Mouse (Mus musculus) embryonic facial prominence, embryonic 14.5 days (tissue): ENCODE data around the gene Lrriq3. TPM values are rescaled to one million over a fixed set of nuclear protein-coding genes. Genes with fewer than 3 reads are reported as not detected.

Source experiments
- ATAC-seq: fragments of 200-750 bp; cut with Nextera tagmentation; 2 replicates; pipeline ENCODE4 v1.8.0; 2017; ENCODE audit warnings: low read depth, moderate number of reproducible peaks, moderate TSS enrichment
- DNase-seq: peaks from one replicate; pipeline ENCODE4 v3.0.0-alpha.2; 2015; ENCODE audit warnings: low spot score
- H3K27ac ChIP-seq: fragments of 300-500 bp; sonication (generic); replicated peaks from 2 replicates; pipeline ENCODE4 v1.5.1; 2014; ENCODE audit warnings: low read depth, mild to moderate bottlenecking, low read length, moderate library complexity
- H3K27me3 ChIP-seq: fragments of 300-500 bp; sonication (generic); replicated peaks from 2 replicates; pipeline ENCODE4 v1.6.1; 2014; ENCODE audit warnings: low read length; ENCODE audit not compliant: control insufficient read depth, insufficient read depth
- H3K36me3 ChIP-seq: fragments of 300-500 bp; sonication (generic); 2 replicates; pipeline ENCODE4 v1.6.1; 2014; ENCODE audit warnings: low read length, mixed read lengths; ENCODE audit not compliant: control insufficient read depth, insufficient read depth
- H3K4me1 ChIP-seq: fragments of 300-500 bp; sonication (generic); 2 replicates; pipeline ENCODE4 v1.6.1; 2014; ENCODE audit warnings: antibody characterized with exemption, low read length; ENCODE audit not compliant: control insufficient read depth, insufficient read depth
- H3K4me2 ChIP-seq: fragments of 300-500 bp; sonication (generic); 2 replicates; pipeline ENCODE4 v1.6.1; 2014; ENCODE audit warnings: low read depth, mild to moderate bottlenecking, low read length, moderate library complexity, mixed read lengths
- H3K4me3 ChIP-seq: fragments of 300-500 bp; sonication (generic); 2 replicates; pipeline ENCODE4 v1.5.1; 2014; ENCODE audit warnings: low read depth, mild to moderate bottlenecking, low read length
- H3K9ac ChIP-seq: fragments of 300-500 bp; sonication (generic); 2 replicates; pipeline ENCODE4 v1.6.1; 2014; ENCODE audit warnings: low read depth, mild to moderate bottlenecking, low read length, moderate library complexity, mixed read lengths
- H3K9me3 ChIP-seq: fragments of 300-500 bp; sonication (generic); 2 replicates; pipeline ENCODE4 v1.6.1; 2016; ENCODE audit warnings: low read length; ENCODE audit not compliant: control insufficient read depth
- WGBS: fragments of 180-500 bp; shearing (Covaris S2); extraction: QIAGEN DNeasy Blood & Tissue Kit; methylation state at CpG from one replicate; pipeline ENCODE4 v1.1.7; 2014; 5-methylcytosine and 5-hydroxymethylcytosine counted together
- polyA plus RNA-seq: library from polyadenylated mRNA; unstranded; fragments of >200 nt; fragmentation: Nextera tagmentation; extraction: Ambion mirVana; gene quantifications from 2 replicates; pipeline ENCODE4 v1.2.1, GENCODE M21; 2014

Gene Lrriq3
- 1.0 and 1.1 TPM in 2 replicates for polyA plus RNA-seq

DNA sequence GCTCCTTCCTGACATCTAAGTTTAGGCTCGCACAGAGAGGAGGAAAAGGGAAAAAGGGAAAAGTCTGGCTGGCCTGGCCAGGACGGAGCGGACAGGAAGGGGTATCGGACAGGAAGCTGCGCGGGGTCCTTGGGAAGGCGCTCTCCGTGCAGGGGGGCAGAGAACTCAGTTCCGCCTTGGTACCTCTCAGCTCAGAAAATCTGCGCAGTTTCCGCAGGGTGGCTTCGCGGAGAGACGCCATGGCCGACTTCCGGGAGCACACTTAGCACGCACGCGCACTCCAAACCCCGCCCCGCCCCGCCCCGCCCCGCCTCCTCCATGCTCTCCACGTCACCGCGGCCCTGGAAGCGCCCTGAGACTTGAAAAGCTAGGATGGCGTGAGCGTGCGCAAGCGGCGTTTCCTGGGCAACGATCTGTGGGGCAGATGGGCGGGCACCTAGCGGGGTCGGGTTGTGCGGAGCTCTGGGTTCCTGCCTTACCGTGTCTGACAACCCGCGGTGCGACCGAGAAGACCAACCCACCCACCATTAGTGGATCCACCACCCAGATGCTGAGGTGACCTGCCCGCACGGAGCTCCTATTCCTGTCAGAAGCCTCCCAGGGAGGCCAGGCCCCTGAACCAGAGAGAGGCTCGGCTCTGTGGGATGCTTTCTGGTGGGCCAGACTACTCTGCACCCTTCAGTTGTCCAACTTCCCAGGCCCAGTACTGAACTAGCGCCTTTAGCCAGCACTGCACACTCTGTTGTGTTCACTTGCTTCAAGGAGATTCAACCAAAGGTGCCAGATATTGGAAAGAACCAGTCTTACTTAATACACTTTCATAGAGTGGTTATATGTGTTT is at the start of gene Lrriq3, which contains the start of gene Fpgt:
Lrriq3 (plus strand) TSS at position 319 of the 841 bp plus-strand sequence.
Fpgt (minus strand) TSS at position 288 of the 841 bp plus-strand sequence.
- peak; percentile 96 for DNase-seq
- Histone ChIP-seq H3K4me3 (peak within 1 kb of the TSS; percentile 48), H3K27me3 (no peaks in the 10 kb centered on the region), H3K9me3 (no peaks in the 10 kb centered on the region), H3K9ac (peak within 1 kb of the TSS; percentile 67), H3K27ac (peak within 1 kb of the TSS; percentile 82), H3K4me2 (peak within 1 kb of the TSS; percentile 64), H3K36me3 (peaks cover 16% of the 10 kb centered on the region), H3K4me1 (0 out of 2 replicates have a peak, but pooled peaks cover 3% of the 10 kb centered on the region)
- 1% methylated on average over 38 of the region's 47 CpGs for WGBS
- peak; percentile 99 for ATAC-seq

DNA sequence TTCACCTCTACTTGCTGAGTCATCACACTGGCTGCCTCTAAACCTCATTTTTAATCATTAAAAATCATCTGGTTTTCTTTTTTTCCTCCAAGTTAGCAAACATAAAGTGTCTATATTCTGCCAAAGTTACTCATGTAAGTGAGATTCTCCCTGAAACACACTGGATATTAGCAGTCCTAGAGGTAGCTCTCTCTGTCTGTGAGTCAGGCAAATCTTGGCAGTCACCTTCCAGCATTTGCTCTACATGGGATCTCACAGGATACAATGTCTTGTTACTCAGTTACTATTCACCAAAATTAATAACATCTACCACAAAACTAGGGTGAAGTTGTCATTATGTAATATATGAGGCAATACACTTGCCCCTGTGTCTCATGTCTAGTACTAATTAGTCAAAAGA is 41.2 kb upstream of the Lrriq3 start:
- Histone ChIP-seq H3K27me3 (no peaks in the 10 kb centered on the region), H3K36me3 (no peaks in the 10 kb centered on the region), H3K9ac (no peak overlapping the region), H3K4me2 (no peak overlapping the region), H3K9me3 (no peaks in the 10 kb centered on the region), H3K4me3 (no peak overlapping the region), H3K27ac (no peak overlapping the region), H3K4me1 (no peaks in the 10 kb centered on the region)
- no peak for ATAC-seq
- DNase-seq, result no peak

GRCm38 (mm10) chr3:155053189-155053588 is 40.0 kb upstream of the Lrriq3 start:
- Histone ChIP-seq H3K27ac (no peak overlapping the region), H3K27me3 (no peaks in the 10 kb centered on the region), H3K9ac (no peak overlapping the region), H3K4me3 (no peak overlapping the region), H3K4me2 (no peak overlapping the region), H3K9me3 (no peaks in the 10 kb centered on the region), H3K4me1 (no peaks in the 10 kb centered on the region), H3K36me3 (no peaks in the 10 kb centered on the region)
- ATAC-seq, result no peak
- no peak for DNase-seq
- 70% methylated on average over 1 of the region's 1 CpGs for WGBS

- Histone ChIP-seq H3K36me3 (no peaks in the 10 kb centered on the region), H3K9ac (no peak within 1 kb of the TSS), H3K4me1 (no peaks in the 10 kb centered on the region), H3K4me3 (no peak within 1 kb of the TSS), H3K4me2 (no peak within 1 kb of the TSS), H3K27ac (no peak within 1 kb of the TSS), H3K27me3 (no peaks in the 10 kb centered on the region), H3K9me3 (no peaks in the 10 kb centered on the region)
- ATAC-seq, result no peak
- DNase-seq, result no peak
- 61% methylated on average over 6 of the region's 6 CpGs for WGBS
Observed at GRCm38 (mm10) chr3:155055231-155055916, 37.9 kb upstream of the Lrriq3 start, which contains the start of gene Tnni3k. Gene Tnni3k (minus strand): TSS chr3:155055407.

- no peak for DNase-seq
- ATAC-seq, result no peak
- Histone ChIP-seq H3K4me2 (no peak overlapping the region), H3K9ac (no peak overlapping the region), H3K9me3 (no peaks in the 10 kb centered on the region), H3K27ac (no peak overlapping the region), H3K36me3 (no peaks in the 10 kb centered on the region), H3K4me3 (no peak overlapping the region), H3K4me1 (no peaks in the 10 kb centered on the region), H3K27me3 (no peaks in the 10 kb centered on the region)
Observed at GRCm38 (mm10) chr3:155056606-155057005, 36.6 kb upstream of the Lrriq3 start.

DNA sequence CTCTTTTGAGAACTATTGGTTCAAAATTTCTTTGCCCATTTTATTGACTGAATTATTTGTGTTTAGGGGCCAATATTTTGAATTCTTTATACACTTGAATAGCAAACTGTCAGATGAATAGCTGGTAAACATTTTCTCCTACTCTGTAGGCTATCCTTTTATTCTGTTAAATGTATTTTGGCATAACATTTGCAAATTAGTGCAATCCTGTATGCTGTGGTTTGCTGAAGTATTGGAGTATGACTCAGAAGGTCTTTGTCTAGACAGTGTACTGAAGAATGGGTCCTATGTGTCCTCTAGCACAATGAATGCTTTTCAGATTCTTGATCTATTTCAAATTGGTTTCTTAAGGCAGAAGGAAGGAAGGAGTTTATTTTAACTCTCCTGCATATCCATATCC is 35.7 kb upstream of the Lrriq3 start:
- no peak for DNase-seq
- H3K9me3 ChIP-seq, result no peaks in the 10 kb centered on the region
- no peaks in the 10 kb centered on the region for H3K27me3 ChIP-seq
- ATAC-seq, result no peak
- no peaks in the 10 kb centered on the region for H3K4me1 ChIP-seq
- H3K4me2 ChIP-seq, result no peak overlapping the region
- no peak overlapping the region for H3K27ac ChIP-seq
- no peaks in the 10 kb centered on the region for H3K36me3 ChIP-seq
- no peak overlapping the region for H3K4me3 ChIP-seq
- H3K9ac ChIP-seq, result no peak overlapping the region

DNA sequence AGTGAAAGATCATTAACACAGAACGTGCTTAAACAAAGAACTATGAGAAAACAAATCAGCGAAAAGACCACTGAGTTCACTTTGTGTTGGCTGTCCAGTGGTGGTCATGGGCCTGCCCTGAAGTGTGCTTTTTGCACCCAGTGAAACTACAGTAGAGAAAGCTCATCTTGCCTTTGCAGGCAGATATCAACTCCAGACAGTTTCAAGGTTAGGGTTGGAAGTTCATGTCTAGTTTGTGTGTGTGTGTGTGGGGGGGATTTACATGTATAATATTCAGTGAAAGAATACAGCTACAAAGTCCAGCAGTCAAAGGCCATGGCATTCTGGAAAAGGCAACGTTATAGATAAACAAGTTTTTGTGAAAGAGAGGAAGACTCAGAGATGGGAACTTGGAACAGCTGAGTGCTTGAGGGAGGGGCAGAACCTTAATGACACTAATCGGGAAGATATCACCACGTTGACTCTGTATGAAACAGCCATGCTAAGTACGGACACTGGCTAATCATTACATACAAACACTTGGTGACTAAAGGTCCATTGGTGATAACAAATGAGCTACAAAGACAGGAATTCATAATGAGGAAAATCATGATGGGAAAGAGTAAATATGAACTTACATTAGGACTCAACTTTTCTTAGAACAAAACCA is 34.3 kb upstream of the Lrriq3 start:
- 77% methylated on average over 6 of the region's 6 CpGs for WGBS
- H3K4me2 ChIP-seq, result no peak overlapping the region
- no peaks in the 10 kb centered on the region for H3K36me3 ChIP-seq
- H3K27me3 ChIP-seq, result no peaks in the 10 kb centered on the region
- H3K9ac ChIP-seq, result no peak overlapping the region
- no peak overlapping the region for H3K4me3 ChIP-seq
- no peaks in the 10 kb centered on the region for H3K4me1 ChIP-seq
- DNase-seq (no peak), ATAC-seq (no peak)
- H3K9me3 ChIP-seq, result no peaks in the 10 kb centered on the region
- no peak overlapping the region for H3K27ac ChIP-seq

- Histone ChIP-seq H3K4me2 (no peak overlapping the region), H3K27me3 (no peaks in the 10 kb centered on the region), H3K9ac (no peak overlapping the region), H3K36me3 (no peaks in the 10 kb centered on the region), H3K27ac (no peak overlapping the region), H3K4me1 (no peaks in the 10 kb centered on the region), H3K4me3 (no peak overlapping the region), H3K9me3 (no peaks in the 10 kb centered on the region)
- ATAC-seq (no peak), DNase-seq (no peak)
Observed at GRCm38 (mm10) chr3:155059449-155059822, 33.8 kb upstream of the Lrriq3 start.
